Mouse (Mus musculus) MEL (cell line): ENCODE measurements around the gene Tubg1. TPM values are rescaled to one million over a fixed set of nuclear protein-coding genes. Genes with fewer than 3 reads are reported as not detected.

Experiments used
- DNase-seq: peaks from one replicate; pipeline ENCODE4 v3.0.0; 2011; ENCODE audit warnings: low read depth, low spot score
- H3K27ac ChIP-seq: 2 replicates; pipeline ENCODE4 v1.5.1; 2012; ENCODE audit warnings: low read depth, mild to moderate bottlenecking, control low read depth, low read length, moderate library complexity; ENCODE audit not compliant: control insufficient read depth
- H3K27me3 ChIP-seq, 2 experiments: fragments of 150-350 bp in 1 of 2; sonication (generic) in 1 of 2; 2 replicates each; pipeline ENCODE4 v1.6.1; 2012; ENCODE audit warnings: low read length in 2 of 2, mild to moderate bottlenecking in 2 of 2, improper control_type of control experiment in 1 of 2, moderate library complexity in 1 of 2; ENCODE audit not compliant: insufficient read depth in 2 of 2, control insufficient read depth in 1 of 2
- H3K36me3 ChIP-seq, 2 experiments: 2 replicates each; pipeline ENCODE4 v1.6.1; 2012 to 2014; ENCODE audit warnings: low read length in 2 of 2, improper control_type of control experiment in 1 of 2, inconsistent platforms in 1 of 2, mild to moderate bottlenecking in 1 of 2; ENCODE audit not compliant: insufficient read depth in 2 of 2, control insufficient read depth in 1 of 2
- H3K4me1 ChIP-seq, 2 experiments: fragments of 150-350 bp in 1 of 2; sonication (generic) in 1 of 2; 2 replicates each; pipeline ENCODE4 v1.6.1; 2012; ENCODE audit warnings: low read length in 2 of 2, improper control_type of control experiment in 1 of 2, mild to moderate bottlenecking in 1 of 2; ENCODE audit not compliant: insufficient read depth in 2 of 2, control insufficient read depth in 1 of 2
- H3K4me3 ChIP-seq, 2 experiments: fragments of 150-350 bp in 1 of 2; sonication (generic) in 1 of 2; 2 replicates each; pipeline ENCODE4 v1.5.1; 2012; ENCODE audit warnings: low read depth in 2 of 2, low read length in 2 of 2, mild to moderate bottlenecking in 2 of 2, moderate library complexity in 2 of 2, control low read depth in 1 of 2, improper control_type of control experiment in 1 of 2; ENCODE audit not compliant: control insufficient read depth in 1 of 2, insufficient read depth in 1 of 2
- H3K79me2 ChIP-seq: 2 replicates; pipeline ENCODE4 v1.6.1; 2012; ENCODE audit warnings: mild to moderate bottlenecking, low read length, moderate library complexity; ENCODE audit not compliant: control insufficient read depth, poor library complexity, insufficient read depth
- H3K9ac ChIP-seq: 2 replicates; pipeline ENCODE4 v1.6.1; 2012; ENCODE audit warnings: low read depth, mild to moderate bottlenecking, control low read depth, low read length, moderate library complexity; ENCODE audit not compliant: control insufficient read depth, poor library complexity, severe bottlenecking
- H3K9me3 ChIP-seq: fragments of 150-350 bp; sonication (generic); replicated peaks from 2 replicates; pipeline ENCODE4 v1.6.1; 2012; ENCODE audit warnings: mild to moderate bottlenecking, low read length, improper control_type of control experiment, moderate library complexity; ENCODE audit not compliant: insufficient read depth
- CHD1 ChIP-seq: IDR thresholded peaks from 2 replicates; pipeline ENCODE4 v1.6.1; 2012; ENCODE audit warnings: low read depth, mild to moderate bottlenecking, inconsistent platforms, low read length, improper control_type of control experiment
- CHD2 ChIP-seq: IDR thresholded peaks from 2 replicates; pipeline ENCODE4 v1.6.1; 2011; ENCODE audit warnings: low read length, improper control_type of control experiment
- ELF1 ChIP-seq: IDR thresholded peaks from 2 replicates; pipeline ENCODE4 v1.6.1; 2014; ENCODE audit warnings: low read depth, mild to moderate bottlenecking, inconsistent platforms, low read length, improper control_type of control experiment, moderate library complexity
- EP300 ChIP-seq, 2 experiments: IDR thresholded peaks; 2 replicates each; pipeline ENCODE4 v1.6.1; 2011; ENCODE audit warnings: improper control_type of control experiment in 2 of 2, low read length in 2 of 2, low read depth in 1 of 2, mild to moderate bottlenecking in 1 of 2
- HCFC1 ChIP-seq: IDR thresholded peaks from 2 replicates; pipeline ENCODE4 v1.6.1; 2012; ENCODE audit warnings: low read depth, mild to moderate bottlenecking, inconsistent platforms, low read length, improper control_type of control experiment, moderate library complexity
- KAT2A ChIP-seq: conservative IDR thresholded peaks from 2 replicates; pipeline ENCODE4 v1.6.1; 2012; ENCODE audit warnings: low read depth, low read length, improper control_type of control experiment, inconsistent platforms
- MAX ChIP-seq: IDR thresholded peaks from 2 replicates; pipeline ENCODE4 v1.6.1; 2011; ENCODE audit warnings: low read length, improper control_type of control experiment
- MAZ ChIP-seq: IDR thresholded peaks from 2 replicates; pipeline ENCODE4 v1.6.1; 2012; ENCODE audit warnings: low read depth, mild to moderate bottlenecking, inconsistent platforms, low read length, improper control_type of control experiment
- MXI1 ChIP-seq: IDR thresholded peaks from 2 replicates; pipeline ENCODE4 v1.6.1; 2011; ENCODE audit warnings: mild to moderate bottlenecking, low read depth, low read length, improper control_type of control experiment
- MYC ChIP-seq: IDR thresholded peaks from 2 replicates; pipeline ENCODE4 v1.6.1; 2011; ENCODE audit warnings: low read depth, mild to moderate bottlenecking, low read length, improper control_type of control experiment, moderate library complexity
- NELFE ChIP-seq: IDR thresholded peaks from 2 replicates; pipeline ENCODE4 v1.6.1; 2011; ENCODE audit warnings: low read depth, low read length, improper control_type of control experiment
- NRF1 ChIP-seq: IDR thresholded peaks from 2 replicates; pipeline ENCODE4 v1.6.1; 2014; ENCODE audit warnings: low read depth, mild to moderate bottlenecking, inconsistent platforms, low read length, improper control_type of control experiment, moderate library complexity; ENCODE audit not compliant: poor library complexity, insufficient read depth, severe bottlenecking
- POLR2A ChIP-seq, 2 experiments: IDR thresholded peaks; 2 replicates each; pipeline ENCODE4 v1.6.1; 2011 to 2012; ENCODE audit warnings: low read length in 2 of 2, mild to moderate bottlenecking in 2 of 2, control low read depth in 1 of 2, improper control_type of control experiment in 1 of 2, low read depth in 1 of 2, moderate library complexity in 1 of 2; ENCODE audit not compliant: control insufficient read depth in 1 of 2, insufficient read depth in 1 of 2, poor library complexity in 1 of 2
- POLR2AphosphoS2 ChIP-seq: IDR thresholded peaks from 2 replicates; pipeline ENCODE4 v1.6.1; 2011; ENCODE audit warnings: low read length, improper control_type of control experiment
- RAD21 ChIP-seq: IDR thresholded peaks from 2 replicates; pipeline ENCODE4 v1.6.1; 2011; ENCODE audit warnings: mild to moderate bottlenecking, low read depth, low read length, improper control_type of control experiment
- RCOR1 ChIP-seq: IDR thresholded peaks from 2 replicates; pipeline ENCODE4 v1.6.1; 2012; ENCODE audit warnings: low read depth, mild to moderate bottlenecking, inconsistent platforms, low read length, improper control_type of control experiment
- TBP ChIP-seq: IDR thresholded peaks from 2 replicates; pipeline ENCODE4 v1.8.0; 2011; ENCODE audit warnings: low read depth, low read length, improper control_type of control experiment
- UBTF ChIP-seq: IDR thresholded peaks from 2 replicates; pipeline ENCODE4 v1.6.1; 2012; ENCODE audit warnings: low read depth, mild to moderate bottlenecking, inconsistent platforms, low read length, improper control_type of control experiment, moderate library complexity, borderline replicate concordance; ENCODE audit not compliant: insufficient read depth
- USF1 ChIP-seq: IDR thresholded peaks from 2 replicates; pipeline ENCODE4 v1.6.1; 2014; ENCODE audit warnings: low read depth, mild to moderate bottlenecking, inconsistent platforms, low read length, improper control_type of control experiment, moderate library complexity
- USF2 ChIP-seq, 2 experiments: IDR thresholded peaks; 2 replicates each; pipeline ENCODE4 v1.6.1; 2011 to 2012; ENCODE audit warnings: improper control_type of control experiment in 2 of 2, low read length in 2 of 2, borderline replicate concordance in 1 of 2, inconsistent platforms in 1 of 2, low read depth in 1 of 2, mild to moderate bottlenecking in 1 of 2; ENCODE audit not compliant: insufficient read depth in 1 of 2
- ZC3H11A ChIP-seq: IDR thresholded peaks from 2 replicates; pipeline ENCODE4 v1.6.1; 2012; ENCODE audit warnings: low read depth, mild to moderate bottlenecking, inconsistent platforms, low read length, improper control_type of control experiment
- ZKSCAN1 ChIP-seq: IDR thresholded peaks from 2 replicates; pipeline ENCODE4 v1.6.1; 2012; ENCODE audit warnings: low read depth, mild to moderate bottlenecking, inconsistent platforms, low read length, improper control_type of control experiment, moderate library complexity
- ZMIZ1 ChIP-seq: IDR thresholded peaks from 2 replicates; pipeline ENCODE4 v1.6.1; 2012; ENCODE audit warnings: low read depth, mild to moderate bottlenecking, inconsistent platforms, low read length, improper control_type of control experiment, moderate library complexity
- ZNF384 ChIP-seq: IDR thresholded peaks from 2 replicates; pipeline ENCODE4 v1.6.1; 2012; ENCODE audit warnings: low read depth, mild to moderate bottlenecking, inconsistent platforms, low read length, improper control_type of control experiment
- polyA plus RNA-seq, 2 experiments: library from polyadenylated mRNA; stranded (reverse) in 1 of 2; unstranded in 1 of 2; fragments of >175 nt in 1 of 2; fragments of >200 nt in 1 of 2; gene quantifications; 2 replicates each; pipeline versions ENCODE4 v1.2.1 to v1.2.4; 2012; ENCODE audit warnings: low replicate concordance in 2 of 2, low read depth in 1 of 2; ENCODE audit not compliant: insufficient read length in 2 of 2, insufficient read depth in 1 of 2, missing spikeins in 1 of 2
- total RNA-seq: library from RNA; depleted of rRNA; stranded (reverse); fragments of 300-350 nt; gene quantifications from 2 replicates; pipeline ENCODE4 v1.2.3, GENCODE M21; 2012

Gene Tubg1
- total and polyA plus RNA-seq, 3 experiments: 60.0 to 183 (median 125) TPM

DNA sequence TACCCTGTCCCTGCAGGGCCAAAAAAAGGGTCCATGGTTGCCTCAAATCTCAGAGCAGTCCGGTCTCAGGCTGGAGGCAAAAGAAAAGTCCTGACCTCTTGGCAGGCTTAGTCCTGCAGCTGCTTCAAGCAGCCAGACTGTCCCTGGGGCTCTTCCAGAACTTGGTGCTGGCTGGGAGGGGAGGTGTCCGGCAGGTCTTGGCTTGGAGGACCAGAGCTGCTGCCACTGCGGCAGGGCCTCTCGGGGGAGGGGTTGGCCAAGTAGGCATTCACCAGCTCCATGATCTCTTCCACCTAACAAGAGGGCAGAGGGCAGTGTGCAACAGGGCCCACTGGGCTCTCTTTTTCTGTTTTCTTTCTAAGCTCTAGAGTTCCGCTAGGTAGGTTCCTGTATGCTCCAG is 43.0 kb downstream of the Tubg1 start:
- H3K27ac ChIP-seq: no peak overlapping the region

DNA sequence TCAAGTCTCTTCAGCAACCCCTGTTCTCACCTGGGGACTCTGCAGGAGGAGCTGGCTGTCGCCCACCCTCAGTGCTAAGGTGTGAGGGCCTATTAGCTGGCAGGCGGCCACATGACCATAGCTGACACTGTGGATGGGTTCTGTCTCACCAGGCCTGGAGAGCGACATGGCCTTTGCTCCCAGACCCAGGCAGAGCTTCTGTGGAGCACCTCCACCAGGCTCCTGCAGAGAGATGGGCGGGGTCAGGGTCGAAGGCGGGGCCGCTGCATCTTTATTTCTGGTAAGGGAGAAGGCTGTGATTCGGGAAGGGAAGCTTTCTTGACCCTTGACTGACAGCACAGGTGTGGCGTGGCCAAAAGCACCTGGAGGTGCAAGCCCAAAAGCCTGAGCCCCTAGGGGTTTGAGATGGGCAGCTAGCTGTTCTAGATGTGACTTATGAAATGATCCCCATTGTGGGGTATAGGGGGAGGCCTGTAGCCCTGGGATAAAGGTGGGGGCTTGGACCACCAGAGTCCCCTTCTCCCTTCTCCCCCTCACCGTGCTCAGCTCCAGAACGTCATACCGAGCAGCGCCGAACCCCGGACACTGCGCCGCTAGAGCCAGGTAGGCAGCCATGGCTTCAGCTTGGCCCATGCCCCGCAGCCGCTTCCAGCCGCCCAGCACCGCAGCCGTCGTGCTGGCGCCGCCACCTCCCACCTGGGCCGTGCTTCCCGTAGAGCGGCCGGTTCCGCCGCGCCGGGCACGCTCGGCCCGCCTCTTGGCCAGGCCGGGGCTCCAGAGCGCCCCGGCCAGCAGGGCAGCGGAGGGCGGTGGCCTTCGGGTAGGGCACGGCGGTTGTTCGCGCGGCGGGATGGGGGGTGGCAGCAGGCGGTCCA is 44.0 kb downstream of the Tubg1 start:
- no peaks in the 10 kb centered on the region for H3K79me2 ChIP-seq
- no peak for DNase-seq
- no peak overlapping the region for H3K27ac ChIP-seq
- TF ChIP-seq USF1 (no peak), USF2 (IDR thresholded peaks at IDR 0.05; ENCODE audit: borderline replicate concordance in 1 of 2, insufficient read depth in 1 of 2, low read depth in 1 of 2, low read length in 2 of 2) (no peak), EP300 (IDR thresholded peaks at IDR 0.05; ENCODE audit: low read depth in 1 of 2, low read length in 2 of 2) (no peak), NRF1 (no peak), ELF1 (no peak), MAZ (no peak), MYC (no peak), NELFE (no peak), POLR2A (IDR thresholded peaks at IDR 0.05; ENCODE audit: control insufficient read depth in 1 of 2, insufficient read depth in 1 of 2, low read depth in 1 of 2, low read length in 2 of 2, poor library complexity in 1 of 2) (no peak), RCOR1 (no peak), RAD21 (no peak)
- H3K4me1 ChIP-seq: no peaks in the 10 kb centered on the region; a peak in 1 of 4 replicates
- H3K9me3 ChIP-seq: no peaks in the 10 kb centered on the region
- H3K36me3 ChIP-seq: no peaks in the 10 kb centered on the region
- no peak overlapping the region for H3K9ac ChIP-seq
- H3K4me3 ChIP-seq: no peak overlapping the region
- H3K27me3 ChIP-seq: 0 out of 4 replicates have a peak, but pooled peaks cover 0 to 1% of the 10 kb centered on the region in 2 experiments

More for the DNA sequence above, 43.0 kb downstream of the Tubg1 start:
- Histone ChIP-seq H3K27me3 (peaks cover 1% of the 10 kb centered on the region in 2 experiments; a peak in 1 of 4 replicates), H3K4me1 (no peaks in the 10 kb centered on the region), H3K79me2 (no peaks in the 10 kb centered on the region), H3K9me3 (no peaks in the 10 kb centered on the region), H3K36me3 (no peaks in the 10 kb centered on the region), H3K9ac (no peak overlapping the region), H3K4me3 (no peak overlapping the region)
- no peak for DNase-seq
- TF ChIP-seq KAT2A: no peak
- TF ChIP-seq POLR2A (IDR thresholded peaks at IDR 0.05; ENCODE audit: control insufficient read depth in 1 of 2, insufficient read depth in 1 of 2, low read depth in 1 of 2, low read length in 2 of 2, poor library complexity in 1 of 2): no peak
- no peak for TF ChIP-seq ZC3H11A
- TF ChIP-seq TBP: no peak
- no peak for TF ChIP-seq ZMIZ1
- TF ChIP-seq POLR2AphosphoS2: no peak
- TF ChIP-seq ZNF384: no peak
- no peak for TF ChIP-seq HCFC1
- no peak for TF ChIP-seq ZKSCAN1
- TF ChIP-seq MXI1: no peak
- no peak for TF ChIP-seq CHD2
- no peak for TF ChIP-seq EP300 (IDR thresholded peaks at IDR 0.05; ENCODE audit: low read depth in 1 of 2, low read length in 2 of 2)
- TF ChIP-seq CHD1: no peak
- TF ChIP-seq UBTF: no peak
- no peak for TF ChIP-seq MAX
- no peak for TF ChIP-seq RAD21
